Mouse (Mus musculus): ENCODE measurements at regions not wholly inside any gene's neighbourhood (a gene's known extent, or its start where the extent isn't known, plus 50 kb on each side); places are given as distances from the start of the nearest gene placed in this dataset.
"Not testable (repeated sequence)": the region's sequence is repeated elsewhere in the genome, so short reads cannot be mapped to it uniquely, and the experiment has no call there.

- no peak for DNase-seq
Measured at GRCm38 (mm10) chr9:23651300-23651699, 428.4 kb downstream of the Bmper start.

- no peak for DNase-seq
Measured at GRCm38 (mm10) chr9:23653086-23653485, 430.2 kb downstream of the Bmper start.

GRCm38 (mm10) chr9:23654777-23655176 lies 431.9 kb downstream of the Bmper start:
- DNase-seq = no peak

DNA sequence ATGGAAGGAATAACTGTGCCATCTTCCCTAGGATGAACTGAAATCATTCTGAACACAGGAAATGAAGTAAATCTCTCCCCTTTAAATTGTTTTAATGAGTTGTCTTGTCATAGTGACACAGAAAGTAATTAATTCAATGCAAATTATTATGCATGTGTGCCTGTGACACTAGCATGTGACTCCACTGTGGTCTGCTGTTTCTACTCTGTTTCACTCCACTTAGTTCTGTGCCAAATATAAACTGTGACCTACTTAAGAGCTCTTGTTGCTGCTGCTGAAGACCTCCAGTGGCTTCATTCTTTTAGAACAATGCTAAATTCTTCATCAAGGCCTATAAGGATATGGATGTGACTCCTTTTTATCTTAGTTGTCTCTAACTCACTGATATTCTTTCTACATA lies 431.8 kb upstream of the Npsr1 start:
- DNase-seq = no peak

- DNase-seq = no peak
Measured at GRCm38 (mm10) chr9:23669230-23669629, 428.6 kb upstream of the Npsr1 start.

DNA sequence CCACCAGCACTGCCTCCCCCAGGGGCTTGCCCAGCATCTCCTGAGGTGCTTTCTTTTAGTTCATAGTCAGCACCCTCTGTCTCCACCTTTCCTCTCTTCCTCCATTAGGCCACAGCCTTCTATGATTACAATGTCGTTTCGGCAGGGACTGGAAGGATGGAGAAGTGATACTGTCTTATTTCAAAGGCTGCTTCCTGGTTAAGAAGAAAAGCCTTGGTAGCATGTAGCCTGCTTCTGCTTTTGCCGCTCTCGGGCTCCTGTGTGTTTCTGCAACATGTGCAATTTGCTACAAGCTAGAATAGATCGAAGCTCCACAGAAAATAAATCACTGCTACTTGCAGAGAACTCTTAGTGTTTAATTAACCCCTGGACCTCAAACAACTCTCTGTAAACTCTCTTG lies 427.2 kb upstream of the Npsr1 start:
- no peak for DNase-seq

DNA sequence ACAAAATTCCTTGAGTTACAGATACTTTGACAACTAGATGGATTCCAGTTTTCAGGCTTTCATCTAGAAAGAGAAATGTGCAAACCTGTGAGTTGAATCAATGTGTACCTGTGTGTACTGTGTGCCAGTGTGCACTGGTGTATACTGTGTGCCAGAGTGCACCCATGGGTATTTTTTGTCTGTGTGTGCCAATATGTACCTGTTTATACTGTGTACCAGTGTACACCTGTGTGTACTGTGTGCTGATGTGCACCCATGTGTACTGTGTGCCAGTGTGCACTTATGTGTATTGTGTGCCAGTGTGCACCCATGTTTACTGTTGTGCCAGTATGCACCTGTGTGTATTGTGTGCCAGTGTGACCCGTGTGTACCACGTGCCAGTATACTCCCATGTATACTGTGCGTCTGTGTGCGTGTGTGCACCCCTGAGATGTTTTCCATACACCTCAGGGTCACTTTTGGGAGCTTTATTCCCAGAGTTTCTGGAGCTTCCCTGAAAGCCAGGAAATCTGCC lies 424.4 kb upstream of the Npsr1 start:
- DNase-seq = no peak

DNA sequence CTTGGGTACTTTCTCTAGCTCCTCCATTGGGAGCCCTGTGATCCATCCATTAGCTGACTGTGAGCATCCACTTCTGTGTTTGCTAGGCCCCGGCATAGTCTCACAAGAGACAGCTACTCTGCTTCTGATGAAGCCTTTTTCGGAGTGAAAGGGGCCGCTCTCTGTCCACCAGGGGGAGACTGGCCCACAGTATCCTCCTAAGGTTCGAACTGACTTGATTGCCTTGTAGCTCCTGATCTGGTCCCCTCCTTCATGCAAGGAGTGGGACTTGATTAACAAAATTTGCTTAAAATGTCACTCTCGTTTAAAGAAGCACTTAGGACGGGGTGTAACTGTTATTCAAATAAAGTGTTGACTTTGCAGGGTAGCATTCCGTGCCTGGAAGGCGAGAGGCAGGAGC lies 423.0 kb upstream of the Npsr1 start:
- DNase-seq = peak; percentile 20

DNA sequence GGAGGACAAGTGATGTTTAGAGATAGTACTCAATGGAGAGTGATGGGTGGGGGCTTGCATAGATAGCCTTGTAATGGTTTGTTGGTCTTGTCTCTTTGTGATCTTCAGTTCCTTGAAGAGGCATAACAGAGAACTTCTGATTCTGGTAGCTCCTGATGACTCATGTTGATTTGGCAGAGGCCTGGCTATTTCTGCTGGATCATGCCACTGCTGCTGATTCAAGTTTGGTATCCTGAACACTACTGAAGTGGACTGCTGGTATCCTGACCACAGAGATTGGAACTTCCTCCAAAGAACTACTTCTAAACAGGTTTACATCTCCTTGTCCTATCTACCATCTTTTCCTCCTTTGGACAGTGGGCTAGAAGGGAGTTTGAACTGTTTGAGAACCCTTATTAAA lies 408.3 kb upstream of the Npsr1 start:
- DNase-seq = no peak

DNA sequence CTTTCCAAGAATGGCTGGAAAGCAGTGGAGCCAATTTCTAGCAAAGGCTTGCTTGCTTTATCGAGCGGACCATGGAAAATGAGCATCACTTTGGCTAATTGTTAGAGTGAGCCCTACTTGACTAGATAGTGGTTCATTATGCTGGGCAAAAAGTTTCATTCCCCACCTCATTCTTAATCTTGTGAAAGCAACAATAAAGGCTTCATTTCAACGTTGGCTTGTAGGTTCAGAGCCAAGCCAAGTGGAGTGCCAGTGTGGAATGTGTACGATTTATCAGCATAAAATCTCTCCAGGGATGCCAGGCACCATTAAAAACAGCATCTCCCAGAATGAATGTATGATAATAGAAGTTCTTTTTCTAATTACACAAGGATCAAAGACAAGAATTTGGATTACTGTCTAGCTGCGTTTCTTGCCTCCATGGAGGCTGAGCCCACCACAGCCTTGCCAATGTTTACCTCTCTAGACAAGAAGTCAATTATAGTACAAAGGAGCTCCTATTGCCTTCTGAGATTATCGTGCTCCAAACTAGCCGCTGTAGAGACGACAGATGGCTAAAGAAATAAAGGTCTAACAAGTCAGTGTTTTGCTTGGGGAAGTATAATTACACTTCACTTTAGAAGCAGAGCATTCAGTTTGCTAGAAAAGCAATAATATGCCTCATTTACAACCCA lies 404.9 kb upstream of the Npsr1 start:
- DNase-seq = no peak

- no peak for DNase-seq
Measured at GRCm38 (mm10) chr9:23693442-23693829, 404.4 kb upstream of the Npsr1 start.

GRCm38 (mm10) chr9:23694481-23694880 lies 403.3 kb upstream of the Npsr1 start:
- no peak for DNase-seq

GRCm38 (mm10) chr9:23700567-23700966 lies 397.2 kb upstream of the Npsr1 start:
- DNase-seq = no peak

GRCm38 (mm10) chr9:23717584-23717983 lies 380.2 kb upstream of the Npsr1 start:
- DNase-seq = not testable (repeated sequence)

DNA sequence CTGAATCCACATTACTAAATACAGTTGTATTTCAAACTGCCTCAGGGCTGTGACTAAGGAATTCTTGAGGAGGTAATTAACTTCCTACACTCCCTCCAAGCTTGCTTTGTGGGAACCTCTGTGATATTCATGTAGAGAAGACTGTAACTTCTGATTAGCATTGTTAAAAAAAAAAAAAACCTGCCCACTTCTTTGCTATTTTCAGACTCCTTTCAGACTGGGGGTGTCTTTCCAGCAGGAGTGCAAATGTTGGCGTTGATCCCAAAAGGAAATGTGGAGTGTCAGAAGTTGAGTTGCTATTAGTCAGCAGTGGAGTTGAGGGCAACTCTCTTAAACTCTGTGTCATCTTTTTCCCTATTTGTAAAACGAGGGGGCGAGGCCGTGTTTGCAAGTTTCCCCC lies 369.0 kb upstream of the Npsr1 start:
- no peak for DNase-seq

- DNase-seq = no peak
Measured at GRCm38 (mm10) chr9:23752478-23752877, 345.3 kb upstream of the Npsr1 start.

GRCm38 (mm10) chr9:23786660-23787059 lies 311.1 kb upstream of the Npsr1 start:
- no peak for DNase-seq

All from lung, postnatal 10 days (tissue).